Mouse (Mus musculus) heart, embryonic 15.5 days (tissue): ENCODE results near the gene Prss41. TPM values are rescaled to one million over a fixed set of nuclear protein-coding genes. Genes with fewer than 3 reads are reported as not detected.
"Not testable (repeated sequence)": the region's sequence is repeated elsewhere in the genome, so short reads cannot be mapped to it uniquely, and the experiment has no call there.

Experiments used
- ATAC-seq: fragments of 200-750 bp; cut with Nextera tagmentation; replicated peaks from 2 replicates; pipeline ENCODE4 v1.8.0; 2017; ENCODE audit warnings: low read depth, moderate TSS enrichment; ENCODE audit not compliant: insufficient number of reproducible peaks, insufficient read depth, low FRiP score
- H3K27ac ChIP-seq: fragments of 300-500 bp; sonication (generic); 2 replicates; pipeline ENCODE4 v1.5.1; 2015; ENCODE audit warnings: mild to moderate bottlenecking, inconsistent platforms
- H3K27me3 ChIP-seq: fragments of 300-500 bp; sonication (generic); 2 replicates; pipeline ENCODE4 v1.6.1; 2015; ENCODE audit warnings: inconsistent platforms
- H3K36me3 ChIP-seq: fragments of 300-500 bp; sonication (generic); 2 replicates; pipeline ENCODE4 v1.6.1; 2015; ENCODE audit warnings: mild to moderate bottlenecking, inconsistent platforms
- H3K4me1 ChIP-seq: fragments of 300-500 bp; sonication (generic); replicated peaks from 2 replicates; pipeline ENCODE4 v1.6.1; 2015; ENCODE audit warnings: inconsistent platforms
- H3K4me2 ChIP-seq: fragments of 300-500 bp; sonication (generic); 2 replicates; pipeline ENCODE4 v1.6.1; 2015; ENCODE audit warnings: inconsistent platforms, mild to moderate bottlenecking, moderate library complexity
- H3K4me3 ChIP-seq: fragments of 300-500 bp; sonication (generic); 2 replicates; pipeline ENCODE4 v1.5.1; 2015; ENCODE audit warnings: mild to moderate bottlenecking, inconsistent platforms
- H3K9ac ChIP-seq: fragments of 300-500 bp; sonication (generic); 2 replicates; pipeline ENCODE4 v1.6.1; 2015; ENCODE audit warnings: mild to moderate bottlenecking, inconsistent platforms
- H3K9me3 ChIP-seq: fragments of 300-500 bp; sonication (generic); replicated peaks from 2 replicates; pipeline ENCODE4 v1.6.1; 2016; ENCODE audit warnings: inconsistent platforms
- WGBS: fragments of 180-500 bp; shearing (Covaris S2); methylation state at CpG from one replicate; pipeline ENCODE4 v1.1.7; 2015; ENCODE audit warnings: mixed read lengths; 5-methylcytosine and 5-hydroxymethylcytosine counted together
- polyA plus RNA-seq: library from polyadenylated mRNA; unstranded; fragments of >200 nt; fragmentation: Nextera tagmentation; extraction: Ambion mirVana; gene quantifications from 2 replicates; pipeline ENCODE4 v1.2.1, GENCODE M21; 2015

Gene Prss41
- polyA plus RNA-seq, result 0.06 and 0.33 TPM in 2 replicates

GRCm38 (mm10) chr17:23843812-23844273 lies at the start of gene Prss41, which contains the start of gene Prss32:
Gene Prss41, minus strand, starts transcription at chr17:23844172.
Gene Prss32, plus strand, starts transcription at chr17:23843855.
- Histone ChIP-seq H3K27ac (no peak within 1 kb of the TSS), H3K9me3 (no peaks in the 10 kb centered on the region), H3K36me3 (no peaks in the 10 kb centered on the region), H3K4me2 (peak within 1 kb of the TSS; percentile 42), H3K27me3 (peaks cover 13% of the 10 kb centered on the region), H3K4me1 (0 out of 2 replicates have a peak, but pooled peaks cover 2% of the 10 kb centered on the region), H3K4me3 (0 out of 2 replicates have a peak within 1 kb of the TSS, but pooled peaks have one; percentile 0), H3K9ac (no peak within 1 kb of the TSS)
- WGBS, result 16% methylated on average over 19 of the region's 19 CpGs
- peak; percentile 29 for ATAC-seq

DNA sequence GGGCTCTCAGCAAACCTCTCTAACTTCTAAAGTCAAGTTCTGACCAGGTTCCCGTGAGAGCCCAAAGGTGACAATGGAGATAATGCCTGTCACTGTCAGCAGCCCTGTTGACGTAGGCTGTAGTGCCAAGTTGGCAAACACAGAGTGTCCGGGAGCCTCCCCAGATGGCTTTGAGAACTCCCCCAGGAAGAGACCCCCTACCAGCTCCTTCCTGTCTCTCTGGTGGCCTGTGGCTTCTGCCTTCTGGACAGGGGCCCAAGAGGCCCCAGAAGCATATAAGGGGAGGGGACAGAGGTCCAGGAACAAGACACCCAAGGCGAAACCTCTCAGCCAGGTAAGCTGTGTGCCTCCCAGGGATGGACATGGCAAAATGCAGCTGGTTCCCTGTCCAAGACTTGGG lies 36.6 kb upstream of the Prss41 start, which contains the start of the genes Dcpp1 and Dcpp2:
Dcpp1 (plus strand) TSS at position 301 of the 400 bp plus-strand sequence.
Dcpp2 (plus strand) TSS at position 305 of the 400 bp plus-strand sequence.
- not testable (repeated sequence) for H3K27me3 ChIP-seq, H3K36me3 ChIP-seq, H3K4me1 ChIP-seq, H3K4me2 ChIP-seq, H3K9ac ChIP-seq, H3K9me3 ChIP-seq, H3K4me3 ChIP-seq, H3K27ac ChIP-seq, ATAC-seq
- 42% methylated on average over 4 of the region's 4 CpGs for WGBS

- Histone ChIP-seq H3K9me3 (no peaks in the 10 kb centered on the region), H3K4me3 (no peak overlapping the region), H3K27ac (no peak overlapping the region), H3K4me1 (0 out of 2 replicates have a peak, but pooled peaks cover 5% of the 10 kb centered on the region), H3K36me3 (no peaks in the 10 kb centered on the region), H3K27me3 (no peaks in the 10 kb centered on the region), H3K9ac (no peak overlapping the region), H3K4me2 (no peak overlapping the region)
- WGBS, result 82% methylated on average over 2 of the region's 2 CpGs
- 0 out of 2 replicates have a peak, but pooled peaks have one; percentile 37 for ATAC-seq
These were observed 33.2 kb upstream of the Prss41 start for GRCm38 (mm10) chr17:23877166-23877565.

DNA sequence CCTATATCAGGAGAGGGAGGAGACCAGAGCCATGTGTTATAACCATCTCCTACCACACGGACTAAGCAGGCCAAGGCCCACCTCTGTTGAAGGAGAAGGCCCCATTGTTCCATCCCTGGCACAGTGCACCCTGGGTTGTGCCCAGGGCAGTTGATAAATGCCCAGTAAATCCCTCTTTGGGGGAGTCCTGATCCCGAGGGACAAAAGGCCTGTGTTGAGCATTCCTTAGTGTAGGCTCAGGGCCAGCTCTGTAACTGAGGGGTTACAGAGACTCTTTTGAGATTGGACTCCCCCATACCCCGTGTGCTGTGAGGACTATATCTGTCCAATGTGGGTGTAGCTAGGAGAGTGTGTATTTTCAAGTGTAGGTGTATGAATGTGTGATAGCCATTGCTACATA lies 32.8 kb upstream of the Prss41 start:
- WGBS, result 54% methylated on average over 3 of the region's 3 CpGs
- H3K4me3 ChIP-seq, result no peak overlapping the region
- H3K9me3 ChIP-seq, result no peaks in the 10 kb centered on the region
- no peak overlapping the region for H3K9ac ChIP-seq
- 0 out of 2 replicates have a peak, but pooled peaks have one; percentile 44 for ATAC-seq
- no peaks in the 10 kb centered on the region for H3K27me3 ChIP-seq
- H3K27ac ChIP-seq, result no peak overlapping the region
- H3K4me1 ChIP-seq, result 0 out of 2 replicates have a peak, but pooled peaks cover 5% of the 10 kb centered on the region
- H3K4me2 ChIP-seq, result no peak overlapping the region
- H3K36me3 ChIP-seq, result no peaks in the 10 kb centered on the region

DNA sequence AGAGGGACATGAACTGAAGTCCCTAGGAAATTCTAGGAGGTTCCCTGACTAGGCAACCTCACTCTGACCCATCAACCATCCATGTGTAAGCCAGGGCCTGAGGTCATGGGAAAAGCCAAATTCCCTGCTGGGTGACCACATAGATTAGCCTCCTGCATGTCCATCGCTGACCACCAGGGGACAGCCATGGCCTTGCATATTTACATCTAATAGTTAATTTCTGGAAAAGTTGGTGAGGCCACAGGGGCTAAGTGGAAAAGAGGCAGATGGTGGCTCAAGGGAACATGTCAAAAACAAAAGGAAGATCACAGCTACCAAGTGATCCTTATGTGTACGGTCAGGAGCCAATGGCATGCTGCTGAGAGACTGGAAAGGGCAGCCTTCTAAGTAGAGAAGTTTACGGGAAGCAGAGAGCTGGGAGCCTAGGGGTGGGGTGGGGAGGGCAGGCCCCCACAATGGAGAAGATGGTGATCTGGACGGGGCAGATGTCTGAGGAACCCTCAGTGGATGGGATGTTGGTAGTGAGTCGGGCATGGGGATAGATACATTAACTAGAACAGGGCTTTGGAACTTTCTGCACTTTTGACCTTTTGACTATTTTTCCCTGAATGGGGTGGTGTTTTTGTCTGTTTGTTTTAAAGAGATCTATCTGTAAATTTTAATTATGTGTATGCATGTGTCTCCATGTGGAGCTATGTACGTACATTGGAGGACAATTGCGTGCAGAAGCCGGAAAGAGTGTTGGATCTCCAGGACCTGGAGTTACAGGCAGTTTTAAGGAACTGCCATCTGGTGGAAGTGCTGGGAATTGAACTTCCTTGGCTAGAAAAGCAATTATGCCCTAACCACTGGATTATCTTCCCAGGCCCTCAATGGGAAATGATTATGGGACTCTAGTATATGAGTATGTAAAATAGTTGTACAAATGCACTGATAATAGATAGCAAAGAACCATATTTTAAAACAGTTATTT lies 30.2 kb upstream of the Prss41 start:
- ATAC-seq, result no peak

GRCm38 (mm10) chr17:23868513-23868912 lies 24.5 kb upstream of the Prss41 start:
- no peak for ATAC-seq
- WGBS, result 82% methylated on average over 11 of the region's 11 CpGs
- Histone ChIP-seq H3K4me1 (no peaks in the 10 kb centered on the region), H3K36me3 (no peaks in the 10 kb centered on the region), H3K9me3 (no peaks in the 10 kb centered on the region), H3K27me3 (no peaks in the 10 kb centered on the region), H3K9ac (no peak overlapping the region), H3K27ac (no peak overlapping the region), H3K4me2 (no peak overlapping the region), H3K4me3 (no peak overlapping the region)

More for the DNA sequence above, 30.2 kb upstream of the Prss41 start:
- H3K27ac ChIP-seq, result no peak overlapping the region
- no peaks in the 10 kb centered on the region for H3K36me3 ChIP-seq
- no peak overlapping the region for H3K4me2 ChIP-seq
- 34% methylated on average over 8 of the region's 8 CpGs for WGBS
- H3K27me3 ChIP-seq, result no peaks in the 10 kb centered on the region
- no peaks in the 10 kb centered on the region for H3K9me3 ChIP-seq
- 0 out of 2 replicates have a peak, but pooled peaks cover 5% of the 10 kb centered on the region for H3K4me1 ChIP-seq
- H3K9ac ChIP-seq, result no peak overlapping the region
- H3K4me3 ChIP-seq, result no peak overlapping the region

DNA sequence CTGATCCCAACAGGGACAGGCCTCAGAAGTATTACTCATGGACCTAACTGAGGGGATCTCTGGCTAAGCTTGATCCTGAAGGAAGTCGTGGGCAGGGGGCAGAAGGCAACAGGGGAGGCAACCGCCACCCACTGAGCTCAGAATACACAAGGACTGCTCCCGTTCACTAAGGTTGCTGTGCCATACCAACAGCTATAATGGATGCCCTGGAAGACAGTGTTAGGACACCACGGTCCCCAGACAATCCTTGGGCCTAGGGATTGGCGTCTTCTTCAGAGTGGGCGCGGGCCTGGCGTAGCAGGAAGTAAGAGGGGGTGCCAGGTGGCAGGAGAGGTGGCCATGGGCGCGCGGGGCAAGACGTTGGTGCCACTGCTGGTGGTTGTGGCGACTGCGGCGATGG lies 23.8 kb upstream of the Prss41 start, which contains the start of gene Prss21:
Prss21 (plus strand) TSS at position 301 of the 400 bp plus-strand sequence.
- Histone ChIP-seq H3K27me3 (no peaks in the 10 kb centered on the region), H3K4me2 (no peak within 1 kb of the TSS), H3K4me3 (no peak within 1 kb of the TSS), H3K4me1 (no peaks in the 10 kb centered on the region), H3K9ac (no peak within 1 kb of the TSS), H3K9me3 (no peaks in the 10 kb centered on the region), H3K27ac (no peak within 1 kb of the TSS), H3K36me3 (no peaks in the 10 kb centered on the region)
- ATAC-seq, result no peak
- WGBS, result 83% methylated on average over 15 of the region's 15 CpGs

DNA sequence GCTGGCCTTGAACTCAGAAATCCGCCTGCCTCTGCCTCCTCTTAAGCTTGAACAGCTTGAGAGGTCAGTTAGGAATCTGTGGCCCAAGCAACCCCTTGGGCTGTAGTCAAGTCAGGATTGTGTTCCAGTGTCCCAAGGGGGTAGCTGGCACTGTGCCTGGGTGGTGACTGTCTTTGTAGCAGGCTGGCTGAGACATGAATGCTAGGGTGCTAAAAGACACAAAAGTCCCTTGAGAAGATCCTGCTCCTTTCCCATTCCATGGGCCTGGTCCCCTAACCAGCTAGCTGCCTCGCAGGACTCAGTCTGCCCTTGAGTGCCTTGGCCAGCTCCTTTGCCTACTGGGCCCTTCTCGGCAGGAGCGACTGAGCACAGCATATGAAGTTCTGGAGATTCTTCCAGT lies 19.0 kb upstream of the Prss41 start:
- H3K36me3 ChIP-seq, result no peaks in the 10 kb centered on the region
- no peak for ATAC-seq
- no peaks in the 10 kb centered on the region for H3K9me3 ChIP-seq
- H3K27me3 ChIP-seq, result peaks cover 6% of the 10 kb centered on the region; the same call in 1 of the 2 replicates
- no peak overlapping the region for H3K9ac ChIP-seq
- 73% methylated on average over 4 of the region's 4 CpGs for WGBS
- H3K27ac ChIP-seq, result no peak overlapping the region
- H3K4me3 ChIP-seq, result no peak overlapping the region
- no peak overlapping the region for H3K4me2 ChIP-seq
- H3K4me1 ChIP-seq, result no peaks in the 10 kb centered on the region

GRCm38 (mm10) chr17:23857913-23858312 lies 13.9 kb upstream of the Prss41 start:
- no peaks in the 10 kb centered on the region for H3K9me3 ChIP-seq
- 62% methylated on average over 2 of the region's 2 CpGs for WGBS
- H3K4me1 ChIP-seq, result peaks cover 6% of the 10 kb centered on the region
- no peak for ATAC-seq
- no peak overlapping the region for H3K4me2 ChIP-seq
- no peak overlapping the region for H3K27ac ChIP-seq
- H3K27me3 ChIP-seq, result peaks cover 6% of the 10 kb centered on the region; the same call in 1 of the 2 replicates
- no peak overlapping the region for H3K9ac ChIP-seq
- no peaks in the 10 kb centered on the region for H3K36me3 ChIP-seq
- no peak overlapping the region for H3K4me3 ChIP-seq

DNA sequence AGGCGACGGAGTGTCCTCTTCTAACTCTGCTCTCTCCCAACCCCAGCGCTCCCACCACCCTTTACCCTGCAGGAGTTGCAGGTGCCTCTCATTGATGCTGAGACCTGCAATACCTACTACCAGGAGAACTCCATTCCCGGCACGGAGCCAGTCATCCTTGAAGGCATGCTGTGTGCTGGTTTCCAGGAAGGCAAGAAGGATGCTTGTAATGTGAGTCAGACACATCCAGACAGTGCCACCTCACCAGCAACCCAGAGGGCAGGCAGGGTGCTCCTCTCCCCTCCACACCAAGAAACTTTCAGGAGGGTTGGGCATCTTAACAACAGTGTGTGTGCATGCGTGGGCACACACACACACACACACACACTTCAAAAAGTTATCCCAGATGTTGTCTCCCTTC lies 13.2 kb upstream of the Prss41 start:
- WGBS, result 84% methylated on average over 6 of the region's 6 CpGs
- Histone ChIP-seq H3K9ac (no peak overlapping the region), H3K36me3 (no peaks in the 10 kb centered on the region), H3K27ac (no peak overlapping the region), H3K27me3 (peaks cover 6% of the 10 kb centered on the region; the same call in 1 of the 2 replicates), H3K4me2 (no peak overlapping the region), H3K4me3 (no peak overlapping the region), H3K4me1 (peaks cover 6% of the 10 kb centered on the region), H3K9me3 (no peaks in the 10 kb centered on the region)
- ATAC-seq, result no peak

DNA sequence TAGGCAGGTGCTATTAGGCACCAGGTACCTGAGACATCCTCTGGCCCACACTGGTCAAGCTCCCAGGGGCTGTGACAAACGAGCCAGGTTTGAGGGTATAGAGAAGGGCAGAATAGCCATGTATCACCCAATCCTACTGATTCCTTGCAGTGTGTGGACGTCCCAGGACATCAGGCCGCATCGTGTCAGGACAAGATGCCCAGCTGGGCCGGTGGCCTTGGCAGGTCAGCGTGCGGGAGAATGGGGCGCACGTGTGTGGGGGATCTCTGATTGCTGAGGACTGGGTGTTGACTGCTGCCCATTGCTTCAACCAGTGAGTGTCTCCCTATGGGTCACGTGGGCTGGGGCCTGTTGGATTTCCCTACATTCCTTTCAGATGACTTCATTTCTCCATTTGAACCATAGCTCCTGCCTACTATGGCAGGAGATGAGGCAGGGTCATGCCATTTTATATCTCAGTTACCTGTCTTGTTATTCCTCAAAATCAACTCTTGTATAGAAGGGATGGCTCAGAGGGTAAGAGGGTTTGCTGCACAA lies 10.3 kb upstream of the Prss41 start:
- H3K36me3 ChIP-seq, result no peaks in the 10 kb centered on the region
- no peak overlapping the region for H3K9ac ChIP-seq
- ATAC-seq, result 0 out of 2 replicates have a peak, but pooled peaks have one; percentile 34
- H3K4me2 ChIP-seq, result no peak overlapping the region
- H3K27ac ChIP-seq, result no peak overlapping the region
- H3K9me3 ChIP-seq, result no peaks in the 10 kb centered on the region
- H3K4me1 ChIP-seq, result peaks cover 6% of the 10 kb centered on the region
- 56% methylated on average over 10 of the region's 10 CpGs for WGBS
- H3K4me3 ChIP-seq, result no peak overlapping the region
- H3K27me3 ChIP-seq, result peaks cover 1% of the 10 kb centered on the region; the same call in 1 of the 2 replicates
